Mouse (Mus musculus): Measurements from ENCODE around the gene Gm16223. TPM values are rescaled to one million over a fixed set of nuclear protein-coding genes. Genes with fewer than 3 reads are reported as not detected.

Gene Gm16223
- not detected for total RNA-seq (2023)

GRCm38 (mm10) chr5:42067476-42068187 is at the start of gene Gm16223:
Gm16223 (plus strand) TSS chr5:42067960.

Other genes starting within 250 kb of the Gm16223 start
- 38.4 TPM for gene Bod1l, start 223.6 kb upstream of the Gm16223 start, total RNA-seq (2023)